Mouse (Mus musculus) stomach, embryonic 14.5 days (tissue): Measurements from ENCODE around the gene Pkdrej. TPM values are rescaled to one million over a fixed set of nuclear protein-coding genes. Genes with fewer than 3 reads are reported as not detected.

Experiments used
- ATAC-seq: fragments of 200-750 bp; cut with Nextera tagmentation; 2 replicates; pipeline ENCODE4 v1.8.0; 2017; ENCODE audit warnings: low read depth, moderate TSS enrichment; ENCODE audit not compliant: insufficient number of reproducible peaks, insufficient read depth, low FRiP score
- H3K27ac ChIP-seq: fragments of 300-500 bp; sonication (generic); 2 replicates; pipeline ENCODE4 v1.5.1; 2014; ENCODE audit warnings: mild to moderate bottlenecking, low read length, moderate library complexity, mixed read lengths
- H3K27me3 ChIP-seq: fragments of 300-500 bp; sonication (generic); 2 replicates; pipeline ENCODE4 v1.6.1; 2014; ENCODE audit warnings: low read length, control low read depth, mixed read lengths; ENCODE audit not compliant: control insufficient read depth, insufficient read depth
- H3K36me3 ChIP-seq: fragments of 300-500 bp; sonication (generic); 2 replicates; pipeline ENCODE4 v1.6.1; 2014; ENCODE audit warnings: mild to moderate bottlenecking, control low read depth, low read length, moderate library complexity, mixed read lengths; ENCODE audit not compliant: control insufficient read depth, insufficient read depth
- H3K4me1 ChIP-seq: fragments of 300-500 bp; sonication (generic); 2 replicates; pipeline ENCODE4 v1.6.1; 2014; ENCODE audit warnings: low read length, control low read depth, mixed read lengths; ENCODE audit not compliant: control insufficient read depth, insufficient read depth
- H3K4me2 ChIP-seq: fragments of 300-500 bp; sonication (generic); replicated peaks from 2 replicates; pipeline ENCODE4 v1.6.1; 2014; ENCODE audit warnings: low read depth, low read length, control low read depth
- H3K4me3 ChIP-seq: fragments of 300-500 bp; sonication (generic); 2 replicates; pipeline ENCODE4 v1.5.1; 2014; ENCODE audit warnings: low read depth, low read length, control low read depth
- H3K9ac ChIP-seq: fragments of 300-500 bp; sonication (generic); replicated peaks from 2 replicates; pipeline ENCODE4 v1.6.1; 2014; ENCODE audit warnings: low read depth, mild to moderate bottlenecking, control low read depth, low read length, moderate library complexity, mixed read lengths
- H3K9me3 ChIP-seq: fragments of 300-500 bp; sonication (generic); 2 replicates; pipeline ENCODE4 v1.6.1; 2016; ENCODE audit warnings: low read depth, low read length, control low read depth; ENCODE audit not compliant: control insufficient read depth
- WGBS: fragments of 180-500 bp; shearing (Covaris S2); extraction: QIAGEN DNeasy Blood & Tissue Kit; methylation state at CpG from one replicate; pipeline ENCODE4 v1.1.7; 2014; 5-methylcytosine and 5-hydroxymethylcytosine counted together
- polyA plus RNA-seq: library from polyadenylated mRNA; unstranded; fragments of >200 nt; fragmentation: Nextera tagmentation; extraction: Ambion mirVana; gene quantifications from 2 replicates; pipeline ENCODE4 v1.2.1, GENCODE M21; 2014

Gene Pkdrej
- polyA plus RNA-seq, 1 experiment from 2014 or later = 0.20 TPM

DNA sequence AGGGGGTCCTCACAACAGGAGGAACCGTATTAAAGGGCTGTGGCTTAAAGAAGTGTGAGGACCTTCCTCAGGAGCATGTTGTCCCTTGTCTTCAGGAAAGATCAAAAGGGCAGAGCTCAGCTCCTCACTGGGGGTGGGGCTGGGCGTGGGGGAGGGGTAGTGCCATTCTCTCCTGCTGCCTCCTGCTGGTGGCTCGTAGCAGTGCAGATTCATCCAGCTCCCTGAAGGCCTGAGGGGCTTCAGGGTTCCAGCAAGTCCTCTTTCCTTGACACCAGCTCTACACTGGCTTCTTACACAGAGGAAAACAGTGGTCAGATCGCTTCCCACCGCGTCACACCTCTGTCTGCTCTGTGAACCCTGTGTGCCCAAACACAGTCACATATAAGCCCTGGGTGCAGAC lies 19.4 kb upstream of the Pkdrej start:
- 37% methylated on average over 6 of the region's 6 CpGs for WGBS

DNA sequence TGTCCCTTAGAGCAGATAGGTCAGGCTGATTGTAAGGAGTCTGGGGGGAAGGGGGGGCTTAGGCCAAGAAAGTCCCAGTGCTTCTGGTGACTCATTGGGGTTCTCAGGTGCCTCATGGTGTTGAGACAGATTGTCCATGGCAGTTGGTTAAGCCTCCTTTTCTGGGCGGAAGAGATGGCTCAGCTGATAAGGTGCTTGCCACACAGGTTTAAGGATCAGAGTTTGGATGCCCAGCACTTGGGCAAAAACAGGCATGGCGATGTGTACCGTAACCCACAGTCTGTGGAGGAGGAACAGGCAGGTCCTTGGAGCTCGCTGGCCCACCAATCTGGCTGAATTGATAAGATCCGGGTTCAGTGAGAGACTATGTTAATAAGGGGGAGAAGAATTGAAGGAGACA lies 15.4 kb upstream of the Pkdrej start:
- no peak overlapping the region for H3K4me3 ChIP-seq
- no peaks in the 10 kb centered on the region for H3K9me3 ChIP-seq
- no peaks in the 10 kb centered on the region for H3K36me3 ChIP-seq
- no peaks in the 10 kb centered on the region for H3K4me1 ChIP-seq
- H3K27ac ChIP-seq = no peak overlapping the region
- no peak for ATAC-seq
- H3K9ac ChIP-seq = no peak overlapping the region
- no peaks in the 10 kb centered on the region for H3K27me3 ChIP-seq
- 91% methylated on average over 5 of the region's 5 CpGs for WGBS
- no peak overlapping the region for H3K4me2 ChIP-seq

More for the DNA sequence above, 19.4 kb upstream of the Pkdrej start:
- no peak overlapping the region for H3K27ac ChIP-seq
- H3K4me1 ChIP-seq = no peaks in the 10 kb centered on the region
- H3K4me2 ChIP-seq = no peak overlapping the region
- H3K9me3 ChIP-seq = no peaks in the 10 kb centered on the region
- H3K9ac ChIP-seq = no peak overlapping the region
- ATAC-seq = no peak
- H3K27me3 ChIP-seq = no peaks in the 10 kb centered on the region
- H3K4me3 ChIP-seq = no peak overlapping the region
- no peaks in the 10 kb centered on the region for H3K36me3 ChIP-seq

DNA sequence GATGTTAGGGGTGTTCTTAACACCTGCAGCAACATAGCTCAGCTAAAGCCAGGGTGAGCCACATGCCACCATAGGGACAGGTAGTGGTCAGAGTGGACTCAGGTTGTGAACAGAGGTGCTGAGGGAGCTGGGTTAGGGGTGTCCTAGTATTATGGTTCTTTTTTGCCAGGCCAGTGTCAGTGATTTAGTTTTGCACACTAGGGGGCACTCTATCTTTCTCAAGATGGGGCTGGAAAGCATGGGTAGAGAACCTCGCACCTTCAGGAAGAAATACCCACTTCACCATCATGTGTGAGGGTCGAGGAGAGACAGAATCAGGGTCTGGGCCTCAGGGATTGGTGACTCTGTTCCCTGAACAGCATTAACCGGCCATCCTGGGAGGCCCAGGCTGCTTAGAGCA lies 13.8 kb upstream of the Pkdrej start:
- ATAC-seq = no peak
- no peaks in the 10 kb centered on the region for H3K4me1 ChIP-seq
- no peak overlapping the region for H3K9ac ChIP-seq
- WGBS = 55% methylated on average over 3 of the region's 3 CpGs
- H3K4me2 ChIP-seq = no peak overlapping the region
- H3K27ac ChIP-seq = no peak overlapping the region
- no peak overlapping the region for H3K4me3 ChIP-seq
- no peaks in the 10 kb centered on the region for H3K9me3 ChIP-seq
- H3K27me3 ChIP-seq = no peaks in the 10 kb centered on the region
- H3K36me3 ChIP-seq = no peaks in the 10 kb centered on the region

DNA sequence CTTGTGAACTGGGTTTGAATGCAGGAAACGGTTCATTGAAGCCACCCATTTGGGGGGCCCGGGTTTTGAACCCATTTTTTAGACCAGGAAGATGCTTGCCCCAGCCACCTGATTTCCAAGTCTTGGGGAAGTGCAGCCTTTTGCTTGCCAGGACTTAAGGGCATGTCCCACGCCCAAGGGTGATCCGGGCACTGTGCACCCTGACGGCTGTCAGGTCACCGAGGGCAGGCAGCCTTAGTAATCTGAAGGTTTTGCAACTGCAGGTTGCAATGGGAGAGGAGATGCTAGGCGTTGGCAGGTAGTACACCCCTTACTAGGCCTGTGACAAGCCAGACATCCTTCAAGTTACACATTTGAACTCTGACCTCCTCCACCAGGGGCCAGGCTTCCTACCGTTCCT lies 11.1 kb upstream of the Pkdrej start:
- no peaks in the 10 kb centered on the region for H3K9me3 ChIP-seq
- ATAC-seq = no peak

DNA sequence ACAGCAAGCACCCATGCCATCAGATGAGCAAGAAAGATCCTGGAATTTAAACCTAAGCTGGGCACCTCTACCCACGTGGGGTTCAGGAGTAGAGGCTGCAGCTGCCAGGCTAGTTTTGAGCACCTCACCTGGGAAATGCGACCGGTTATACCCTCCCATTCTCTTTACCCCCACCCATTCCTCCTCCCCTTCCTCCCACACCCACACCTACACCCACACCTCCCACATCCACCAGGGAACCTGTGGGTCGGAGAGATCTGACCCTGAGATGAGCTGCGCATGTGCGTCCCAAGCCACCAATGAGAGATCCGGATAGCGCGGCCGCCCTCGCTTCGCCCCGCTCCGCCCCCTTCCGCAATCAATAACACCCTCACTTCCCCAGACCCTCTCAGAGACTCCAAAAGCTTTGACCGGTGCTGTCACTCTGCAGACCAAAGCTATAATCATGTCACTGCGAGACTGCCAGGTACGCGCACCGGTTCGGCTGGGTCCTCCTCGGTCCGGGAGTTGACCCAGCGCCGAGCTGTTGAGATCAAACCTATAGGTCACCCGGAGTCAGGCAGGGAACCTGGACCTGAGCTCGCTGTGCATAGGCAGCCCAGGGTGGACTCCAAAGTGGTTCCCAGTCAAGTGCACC lies 10.5 kb upstream of the Pkdrej start, which contains the start of gene Ttc38:
Gene Ttc38 (plus strand): TSS at position 353 of the 637 bp plus-strand sequence.
- Histone ChIP-seq H3K9ac (peak within 1 kb of the TSS; percentile 28), H3K9me3 (no peaks in the 10 kb centered on the region), H3K36me3 (no peaks in the 10 kb centered on the region), H3K4me3 (peak within 1 kb of the TSS; percentile 55), H3K4me2 (peak within 1 kb of the TSS; percentile 81), H3K27me3 (no peaks in the 10 kb centered on the region), H3K4me1 (no peaks in the 10 kb centered on the region), H3K27ac (no peak within 1 kb of the TSS)
- under 1% methylated on average over 27 of the region's 27 CpGs for WGBS
- peak; percentile 94 for ATAC-seq

More for the DNA sequence above, 11.1 kb upstream of the Pkdrej start:
- WGBS = 45% methylated on average over 8 of the region's 8 CpGs
- peak overlapping the region; percentile 81 for H3K4me2 ChIP-seq
- H3K27ac ChIP-seq = no peak overlapping the region
- H3K4me3 ChIP-seq = peak overlapping the region; percentile 55
- H3K27me3 ChIP-seq = no peaks in the 10 kb centered on the region
- no peaks in the 10 kb centered on the region for H3K36me3 ChIP-seq
- H3K4me1 ChIP-seq = no peaks in the 10 kb centered on the region
- peak overlapping the region; percentile 28; the same call in 1 of the 2 replicates for H3K9ac ChIP-seq

DNA sequence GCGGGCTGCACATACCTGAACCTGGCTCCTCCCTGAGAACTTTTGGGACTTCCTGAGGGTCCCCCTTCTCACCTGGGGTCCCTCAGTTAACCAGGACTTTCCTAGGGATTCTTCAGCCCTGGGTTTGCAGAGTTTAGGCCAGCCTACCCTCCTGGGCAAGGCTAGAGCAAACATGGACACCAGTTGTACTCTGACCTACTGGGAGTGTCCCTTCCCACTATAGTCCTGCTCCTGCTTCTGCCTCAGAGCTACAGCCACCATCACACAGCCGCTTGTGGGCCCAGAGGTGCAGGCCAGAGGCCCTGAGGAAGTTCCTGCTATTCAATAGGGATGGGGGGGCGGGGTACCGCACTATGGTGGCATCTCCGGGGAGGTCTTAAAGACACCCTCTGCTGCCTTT lies 7.9 kb upstream of the Pkdrej start:
- H3K36me3 ChIP-seq = no peaks in the 10 kb centered on the region
- no peak overlapping the region for H3K27ac ChIP-seq
- H3K4me3 ChIP-seq = no peak overlapping the region
- no peaks in the 10 kb centered on the region for H3K4me1 ChIP-seq
- no peak overlapping the region for H3K4me2 ChIP-seq
- H3K9ac ChIP-seq = no peak overlapping the region
- 71% methylated on average over 5 of the region's 5 CpGs for WGBS
- no peaks in the 10 kb centered on the region for H3K9me3 ChIP-seq
- ATAC-seq = no peak
- H3K27me3 ChIP-seq = no peaks in the 10 kb centered on the region

DNA sequence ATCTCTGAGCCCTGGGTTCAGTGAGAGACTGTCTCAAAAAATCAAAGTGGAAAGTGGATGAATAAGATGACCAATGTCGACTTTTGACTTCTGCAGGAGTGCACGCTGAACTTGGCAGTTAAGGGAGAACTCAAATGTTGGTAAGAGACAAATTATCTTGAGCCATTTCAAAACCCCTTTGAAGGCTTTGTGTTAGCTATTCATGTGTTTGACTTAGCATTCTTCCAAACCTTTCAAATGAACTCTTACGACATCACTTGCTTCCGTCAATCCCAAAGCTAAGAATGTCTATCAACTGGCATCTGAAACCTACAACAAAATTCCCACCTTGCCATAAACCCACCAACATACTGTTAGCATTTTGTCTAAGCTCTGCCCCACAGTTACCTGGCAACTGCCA lies 6.5 kb upstream of the Pkdrej start:
- 69% methylated on average over 4 of the region's 4 CpGs for WGBS
- no peak overlapping the region for H3K9ac ChIP-seq

DNA sequence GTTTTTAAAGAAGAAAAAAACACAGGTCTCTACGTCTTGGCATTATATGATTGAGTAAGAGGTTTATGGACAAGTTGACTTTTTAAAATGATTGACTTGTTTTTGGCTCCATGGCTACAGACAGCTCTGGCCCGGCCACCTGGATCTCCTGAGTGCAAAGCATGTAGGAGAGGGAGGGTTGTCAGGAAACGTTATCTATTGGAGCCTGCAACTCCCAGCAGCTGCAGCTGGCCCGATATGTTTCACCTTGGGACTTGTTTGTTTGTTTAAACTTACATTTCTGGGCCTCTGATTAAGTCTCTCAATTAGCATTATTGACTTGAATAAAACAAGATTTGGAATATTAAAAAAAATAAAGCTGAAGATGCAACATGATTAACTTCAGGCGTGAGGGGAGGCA lies 5.1 kb upstream of the Pkdrej start:
- H3K36me3 ChIP-seq = no peaks in the 10 kb centered on the region
- H3K4me3 ChIP-seq = no peak overlapping the region
- H3K27ac ChIP-seq = no peak overlapping the region
- no peaks in the 10 kb centered on the region for H3K4me1 ChIP-seq
- H3K9ac ChIP-seq = no peak overlapping the region
- no peak for ATAC-seq
- no peaks in the 10 kb centered on the region for H3K27me3 ChIP-seq
- H3K9me3 ChIP-seq = no peaks in the 10 kb centered on the region
- no peak overlapping the region for H3K4me2 ChIP-seq
- whole genome bisulfite sequencing = 37% methylated on average over 5 of the region's 5 CpGs

More for the DNA sequence above, 6.5 kb upstream of the Pkdrej start:
- H3K4me3 ChIP-seq = no peak overlapping the region
- ATAC-seq = no peak
- no peaks in the 10 kb centered on the region for H3K36me3 ChIP-seq
- no peak overlapping the region for H3K4me2 ChIP-seq
- no peak overlapping the region for H3K27ac ChIP-seq
- H3K27me3 ChIP-seq = no peaks in the 10 kb centered on the region
- no peaks in the 10 kb centered on the region for H3K4me1 ChIP-seq
- no peaks in the 10 kb centered on the region for H3K9me3 ChIP-seq

DNA sequence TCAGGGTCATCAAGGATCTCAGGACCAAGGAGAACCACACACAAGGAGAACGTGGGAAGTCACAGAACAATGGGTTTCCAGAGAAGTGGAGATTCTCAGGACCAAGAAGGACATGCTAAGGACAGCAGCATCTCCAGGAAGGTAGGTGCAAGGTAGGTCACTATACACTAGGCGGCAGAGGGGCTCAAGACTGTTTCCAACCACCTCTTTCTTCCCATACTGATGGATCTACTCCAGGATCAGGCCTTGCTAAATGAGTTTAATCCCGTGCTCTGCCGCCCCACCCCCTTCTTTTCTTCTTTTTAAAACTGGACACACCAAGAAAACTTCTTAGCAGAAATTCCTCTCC lies 451 bp upstream of the Pkdrej start:
- Histone ChIP-seq H3K4me2 (peak overlapping the region; percentile 96), H3K4me1 (no peaks in the 10 kb centered on the region)
- 22% methylated on average over 4 of the region's 4 CpGs for WGBS

More for the DNA sequence above, 451 bp upstream of the Pkdrej start:
- Histone ChIP-seq H3K27me3 (no peaks in the 10 kb centered on the region), H3K36me3 (no peaks in the 10 kb centered on the region), H3K27ac (no peak overlapping the region), H3K4me3 (peak overlapping the region; percentile 47), H3K9me3 (no peaks in the 10 kb centered on the region), H3K9ac (no peak overlapping the region)
- peak; percentile 6; the same call in 1 of the 2 replicates for ATAC-seq
